Mouse (Mus musculus): ENCODE data around the gene Itpr1. TPM values are rescaled to one million over a fixed set of nuclear protein-coding genes. Genes with fewer than 3 reads are reported as not detected.

Gene Itpr1
- total and polyA plus RNA-seq, 3 experiments = 9.3 to 25.7 (median 19.0) TPM

- DNase-seq (ENCODE audit: low spot score) = no peak
- ATAC-seq (ENCODE audit: extremely low read depth, insufficient number of reproducible peaks, low FRiP score, poor library complexity, severe bottlenecking) = no peak
- peaks cover 42% of the 10 kb centered on the region for H3K36me3 ChIP-seq (replicated peaks)
- H3K27me3 ChIP-seq (ENCODE audit: insufficient read depth, low read length) = no peaks in the 10 kb centered on the region
- no peaks in the 10 kb centered on the region; the same call in 1 of the 2 replicates for H3K4me1 ChIP-seq (ENCODE audit: insufficient read depth, low read depth, low read length)
- no peaks in the 10 kb centered on the region for H3K9me3 ChIP-seq (replicated peaks)
- no peak for TF ChIP-seq CTCF (IDR thresholded peaks at IDR 0.05; ENCODE audit: low read depth, low read length)
- TF ChIP-seq GATA1 (IDR thresholded peaks at IDR 0.05; ENCODE audit: borderline replicate concordance, low read length) = no peak
- TF ChIP-seq TAL1 (conservative IDR thresholded peaks at IDR 0.05; ENCODE audit: low read depth, low read length) = no peak
- no peak for TF ChIP-seq POLR2AphosphoS5 (IDR thresholded peaks at IDR 0.05; ENCODE audit: insufficient replicate concordance, low read depth, low read length)
- no peak for TF ChIP-seq GATA2 (IDR thresholded peaks at IDR 0.05; ENCODE audit: borderline replicate concordance, low read depth, low read length)
- H3K4me3 ChIP-seq (ENCODE audit: low read depth, low read length) = no peak overlapping the region
Observed at GRCm38 (mm10) chr6:108481190-108481589, 268.3 kb downstream of the Itpr1 start.

- H3K4me1 ChIP-seq (ENCODE audit: insufficient read depth, low read depth, low read length) = no peaks in the 10 kb centered on the region; the same call in 1 of the 2 replicates
Observed at GRCm38 (mm10) chr6:108482464-108482863, 269.6 kb downstream of the Itpr1 start.

GRCm38 (mm10) chr6:108486212-108486992 is 273.5 kb downstream of the Itpr1 start:
- no peaks in the 10 kb centered on the region for H3K27me3 ChIP-seq (ENCODE audit: insufficient read depth, low read length)
- DNase-seq (ENCODE audit: low spot score) (no peak), ATAC-seq (ENCODE audit: extremely low read depth, insufficient number of reproducible peaks, low FRiP score, poor library complexity, severe bottlenecking) (no peak)
- peaks cover 60% of the 10 kb centered on the region for H3K36me3 ChIP-seq (replicated peaks)
- H3K4me3 ChIP-seq (ENCODE audit: low read depth, low read length) = no peak overlapping the region
- no peak for TF ChIP-seq GATA1 (IDR thresholded peaks at IDR 0.05; ENCODE audit: borderline replicate concordance, low read length)
- no peak for TF ChIP-seq TAL1 (conservative IDR thresholded peaks at IDR 0.05; ENCODE audit: low read depth, low read length)
- TF ChIP-seq POLR2AphosphoS5 (IDR thresholded peaks at IDR 0.05; ENCODE audit: insufficient replicate concordance, low read depth, low read length) = no peak
- TF ChIP-seq CTCF (IDR thresholded peaks at IDR 0.05; ENCODE audit: low read depth, low read length) = no peak
- TF ChIP-seq GATA2 (IDR thresholded peaks at IDR 0.05; ENCODE audit: borderline replicate concordance, low read depth, low read length) = no peak
- H3K4me1 ChIP-seq (ENCODE audit: insufficient read depth, low read depth, low read length) = no peaks in the 10 kb centered on the region; the same call in none of the 2 replicates
- H3K9me3 ChIP-seq (replicated peaks) = no peaks in the 10 kb centered on the region

More at GRCm38 (mm10) chr6:108482464-108482863, 269.6 kb downstream of the Itpr1 start:
- DNase-seq (ENCODE audit: low spot score) (no peak), ATAC-seq (ENCODE audit: extremely low read depth, insufficient number of reproducible peaks, low FRiP score, poor library complexity, severe bottlenecking) (no peak)
- no peak for TF ChIP-seq GATA2 (IDR thresholded peaks at IDR 0.05; ENCODE audit: borderline replicate concordance, low read depth, low read length)
- no peak for TF ChIP-seq TAL1 (conservative IDR thresholded peaks at IDR 0.05; ENCODE audit: low read depth, low read length)
- TF ChIP-seq POLR2AphosphoS5 (IDR thresholded peaks at IDR 0.05; ENCODE audit: insufficient replicate concordance, low read depth, low read length) = no peak
- TF ChIP-seq CTCF (IDR thresholded peaks at IDR 0.05; ENCODE audit: low read depth, low read length) = no peak
- TF ChIP-seq GATA1 (IDR thresholded peaks at IDR 0.05; ENCODE audit: borderline replicate concordance, low read length) = no peak
- H3K27me3 ChIP-seq (ENCODE audit: insufficient read depth, low read length) = no peaks in the 10 kb centered on the region
- no peak overlapping the region for H3K4me3 ChIP-seq (ENCODE audit: low read depth, low read length)
- H3K36me3 ChIP-seq (replicated peaks) = peaks cover 41% of the 10 kb centered on the region
- H3K9me3 ChIP-seq (replicated peaks) = no peaks in the 10 kb centered on the region

- Histone ChIP-seq H3K9me3 (replicated peaks) (no peaks in the 10 kb centered on the region), H3K4me3 (ENCODE audit: low read depth, low read length) (no peak overlapping the region), H3K27me3 (ENCODE audit: insufficient read depth, low read length) (no peaks in the 10 kb centered on the region), H3K4me1 (ENCODE audit: insufficient read depth, low read depth, low read length) (no peaks in the 10 kb centered on the region; the same call in none of the 2 replicates), H3K36me3 (replicated peaks) (peaks cover 59% of the 10 kb centered on the region)
- TF ChIP-seq TAL1 (conservative IDR thresholded peaks at IDR 0.05; ENCODE audit: low read depth, low read length) (no peak), CTCF (IDR thresholded peaks at IDR 0.05; ENCODE audit: low read depth, low read length) (no peak), POLR2AphosphoS5 (IDR thresholded peaks at IDR 0.05; ENCODE audit: insufficient replicate concordance, low read depth, low read length) (no peak), GATA2 (IDR thresholded peaks at IDR 0.05; ENCODE audit: borderline replicate concordance, low read depth, low read length) (no peak), GATA1 (IDR thresholded peaks at IDR 0.05; ENCODE audit: borderline replicate concordance, low read length) (no peak)
- DNase-seq (ENCODE audit: low spot score) (no peak), ATAC-seq (ENCODE audit: extremely low read depth, insufficient number of reproducible peaks, low FRiP score, poor library complexity, severe bottlenecking) (no peak)
Observed at GRCm38 (mm10) chr6:108487300-108487835, 274.5 kb downstream of the Itpr1 start.

- DNase-seq (ENCODE audit: low spot score) (no peak), ATAC-seq (ENCODE audit: extremely low read depth, insufficient number of reproducible peaks, low FRiP score, poor library complexity, severe bottlenecking) (no peak)
- no peak for TF ChIP-seq GATA1 (IDR thresholded peaks at IDR 0.05; ENCODE audit: borderline replicate concordance, low read length)
- Histone ChIP-seq H3K27me3 (ENCODE audit: insufficient read depth, low read length) (no peaks in the 10 kb centered on the region), H3K9me3 (replicated peaks) (no peaks in the 10 kb centered on the region), H3K36me3 (replicated peaks) (peaks cover 54% of the 10 kb centered on the region), H3K4me1 (ENCODE audit: insufficient read depth, low read depth, low read length) (no peaks in the 10 kb centered on the region; the same call in none of the 2 replicates), H3K4me3 (ENCODE audit: low read depth, low read length) (no peak overlapping the region)
Observed at GRCm38 (mm10) chr6:108488250-108488649, 275.4 kb downstream of the Itpr1 start.

- DNase-seq (ENCODE audit: low spot score) = no peak
- no peaks in the 10 kb centered on the region for H3K9me3 ChIP-seq (replicated peaks)
- H3K4me1 ChIP-seq (ENCODE audit: insufficient read depth, low read depth, low read length) = no peaks in the 10 kb centered on the region; the same call in 1 of the 2 replicates
- H3K27me3 ChIP-seq (ENCODE audit: insufficient read depth, low read length) = no peaks in the 10 kb centered on the region
- no peak for TF ChIP-seq GATA1 (IDR thresholded peaks at IDR 0.05; ENCODE audit: borderline replicate concordance, low read length)
- TF ChIP-seq GATA2 (IDR thresholded peaks at IDR 0.05; ENCODE audit: borderline replicate concordance, low read depth, low read length) = no peak
- TF ChIP-seq TAL1 (conservative IDR thresholded peaks at IDR 0.05; ENCODE audit: low read depth, low read length) = no peak
- TF ChIP-seq POLR2AphosphoS5 (IDR thresholded peaks at IDR 0.05; ENCODE audit: insufficient replicate concordance, low read depth, low read length) = no peak
- no peak for TF ChIP-seq CTCF (IDR thresholded peaks at IDR 0.05; ENCODE audit: low read depth, low read length)
- H3K36me3 ChIP-seq (replicated peaks) = peaks cover 66% of the 10 kb centered on the region
- no peak overlapping the region for H3K4me3 ChIP-seq (ENCODE audit: low read depth, low read length)
- no peak for ATAC-seq (ENCODE audit: extremely low read depth, insufficient number of reproducible peaks, low FRiP score, poor library complexity, severe bottlenecking)
Observed at GRCm38 (mm10) chr6:108491969-108492368, 279.1 kb downstream of the Itpr1 start.
